Mouse (Mus musculus) lung, postnatal 36 days (tissue): Measurements from ENCODE around the gene Cd3d.

Experiments
- DNase-seq: peaks from one replicate; pipeline ENCODE4 v3.0.0; 2022; ENCODE audit warnings: mixed read lengths

The Cd3d gene

GRCm38 (mm10) chr9:44994962-44995361, 13.4 kb downstream of the Cd3d start:
- DNase-seq, result no peak

GRCm38 (mm10) chr9:44996590-44996989, 15.0 kb downstream of the Cd3d start:
- no peak for DNase-seq

GRCm38 (mm10) chr9:44998138-44998537, 16.6 kb downstream of the Cd3d start:
- no peak for DNase-seq

GRCm38 (mm10) chr9:44999171-44999570, 17.6 kb downstream of the Cd3d start:
- no peak for DNase-seq

GRCm38 (mm10) chr9:44999776-45000175, 18.2 kb downstream of the Cd3d start:
- no peak for DNase-seq

- DNase-seq, result no peak
These were observed 18.7 kb downstream of the Cd3d start for GRCm38 (mm10) chr9:45000249-45000648.

GRCm38 (mm10) chr9:45007404-45007803, 25.8 kb downstream of the Cd3d start:
- no peak for DNase-seq

GRCm38 (mm10) chr9:45008342-45008741, 26.8 kb downstream of the Cd3d start:
- DNase-seq, result no peak

GRCm38 (mm10) chr9:45009180-45010078, 27.8 kb downstream of the Cd3d start, which contains the start of gene Cd3e:
Gene Cd3e (minus strand): TSS chr9:45009627.
- no peak for DNase-seq

- no peak for DNase-seq
These were observed 28.9 kb downstream of the Cd3d start for GRCm38 (mm10) chr9:45010461-45010860.

GRCm38 (mm10) chr9:45011291-45011690, 29.7 kb downstream of the Cd3d start:
- DNase-seq, result no peak

GRCm38 (mm10) chr9:45014879-45015278, 33.3 kb downstream of the Cd3d start:
- no peak for DNase-seq

- DNase-seq, result no peak
These were observed 34.3 kb downstream of the Cd3d start for GRCm38 (mm10) chr9:45015841-45016240.

GRCm38 (mm10) chr9:45018031-45018430, 36.4 kb downstream of the Cd3d start:
- no peak for DNase-seq

- peak; percentile 80 for DNase-seq
These were observed 41.2 kb downstream of the Cd3d start for GRCm38 (mm10) chr9:45022800-45023199.

GRCm38 (mm10) chr9:45023638-45024037, 42.1 kb downstream of the Cd3d start:
- DNase-seq, result no peak

GRCm38 (mm10) chr9:45024187-45024586, 42.6 kb downstream of the Cd3d start:
- DNase-seq, result no peak

- DNase-seq, result no peak
These were observed 45.8 kb downstream of the Cd3d start for GRCm38 (mm10) chr9:45027376-45027775.

GRCm38 (mm10) chr9:45030341-45030740, 48.8 kb downstream of the Cd3d start:
- DNase-seq, result no peak

- no peak for DNase-seq
These were observed 50.7 kb downstream of the Cd3d start for GRCm38 (mm10) chr9:45032261-45032660.

- no peak for DNase-seq
These were observed 52.9 kb downstream of the Cd3d start for GRCm38 (mm10) chr9:45034526-45034925.
